Mouse (Mus musculus) ES-Bruce4 (cell line): ENCODE results near the gene Skp2. TPM values are rescaled to one million over a fixed set of nuclear protein-coding genes. Genes with fewer than 3 reads are reported as not detected.
A peak's percentile ranks its signal among the peaks of the same experiment; 100 is the strongest.

Experiments used
- H3K27ac ChIP-seq: 2 replicates; pipeline ENCODE4 v1.5.1; 2012; ENCODE audit warnings: low read length, inconsistent platforms; ENCODE audit not compliant: insufficient read depth
- H3K27me3 ChIP-seq: 2 replicates; pipeline ENCODE4 v1.6.1; 2012; ENCODE audit warnings: mild to moderate bottlenecking, low read length, inconsistent platforms; ENCODE audit not compliant: control insufficient read depth, poor library complexity, insufficient read depth, severe bottlenecking
- H3K36me3 ChIP-seq: 2 replicates; pipeline ENCODE4 v1.6.1; 2012; ENCODE audit warnings: inconsistent platforms, mild to moderate bottlenecking, low read length, moderate library complexity; ENCODE audit not compliant: control insufficient read depth, poor library complexity, insufficient read depth, severe bottlenecking
- H3K4me1 ChIP-seq: one replicate; pipeline ENCODE4 v1.8.1; 2011; ENCODE audit warnings: low read length; ENCODE audit not compliant: control insufficient read depth, insufficient read depth
- H3K4me3 ChIP-seq: 2 replicates; pipeline ENCODE4 v1.5.1; 2011; ENCODE audit warnings: low read depth, mild to moderate bottlenecking, low read length
- H3K9ac ChIP-seq: 2 replicates; pipeline ENCODE4 v1.6.1; 2012; ENCODE audit warnings: low read depth, mild to moderate bottlenecking, inconsistent platforms; ENCODE audit not compliant: poor library complexity, severe bottlenecking
- H3K9me3 ChIP-seq: replicated peaks from 2 replicates; pipeline ENCODE4 v1.6.1; 2012; ENCODE audit warnings: mild to moderate bottlenecking, low read length, inconsistent platforms; ENCODE audit not compliant: control insufficient read depth, poor library complexity, insufficient read depth, severe bottlenecking
- CTCF ChIP-seq: IDR thresholded peaks from one replicate; pipeline ENCODE4 v1.8.1; 2011; ENCODE audit warnings: low read depth, low read length
- EP300 ChIP-seq: IDR thresholded peaks from 2 replicates; pipeline ENCODE4 v1.6.1; 2011; ENCODE audit warnings: low read depth, low read length; ENCODE audit not compliant: insufficient read depth
- POLR2A ChIP-seq: IDR thresholded peaks from one replicate; pipeline ENCODE4 v1.8.1; 2011; ENCODE audit warnings: low read length; ENCODE audit not compliant: insufficient read depth
- polyA plus RNA-seq: library from polyadenylated mRNA; stranded (reverse); fragments of >200 nt; gene quantifications from 2 replicates; pipeline ENCODE4 v1.2.4, GENCODE M21; 2011; ENCODE audit warnings: low read depth; ENCODE audit not compliant: missing spikeins, insufficient read depth, insufficient read length

The Skp2 gene
- polyA plus RNA-seq, 1 experiment = 51.9 TPM

- Histone ChIP-seq H3K9me3 (0 out of 2 replicates have a peak, but pooled peaks cover 3% of the 10 kb centered on the region), H3K9ac (no peak overlapping the region), H3K36me3 (peaks cover 2% of the 10 kb centered on the region; the same call in 1 of the 2 replicates), H3K4me1 (no peaks in the 10 kb centered on the region), H3K4me3 (no peak overlapping the region), H3K27me3 (no peaks in the 10 kb centered on the region), H3K27ac (no peak overlapping the region)
- TF ChIP-seq EP300 (no peak), CTCF (no peak), POLR2A (no peak)
Observed at GRCm38 (mm10) chr15:9164125-9164524, 8.9 kb upstream of the Skp2 start.

GRCm38 (mm10) chr15:9162557-9163070, 7.4 kb upstream of the Skp2 start:
- H3K9ac ChIP-seq = no peak overlapping the region
- TF ChIP-seq EP300 (no peak), POLR2A (no peak), CTCF (no peak)

GRCm38 (mm10) chr15:9140684-9141171, 14.5 kb downstream of the Skp2 start:
- no peaks in the 10 kb centered on the region for H3K4me1 ChIP-seq
- peak overlapping the region; percentile 50 for H3K9ac ChIP-seq
- H3K27me3 ChIP-seq = no peaks in the 10 kb centered on the region
- H3K4me3 ChIP-seq = peak overlapping the region; percentile 81
- H3K27ac ChIP-seq = peak overlapping the region; percentile 73
- peaks cover 18% of the 10 kb centered on the region for H3K36me3 ChIP-seq
- H3K9me3 ChIP-seq = no peaks in the 10 kb centered on the region
- TF ChIP-seq POLR2A = no peak
- no peak for TF ChIP-seq EP300
- TF ChIP-seq CTCF = no peak

More at GRCm38 (mm10) chr15:9162557-9163070, 7.4 kb upstream of the Skp2 start:
- Histone ChIP-seq H3K9me3 (0 out of 2 replicates have a peak, but pooled peaks cover 3% of the 10 kb centered on the region), H3K4me1 (no peaks in the 10 kb centered on the region), H3K4me3 (no peak overlapping the region), H3K27ac (no peak overlapping the region), H3K36me3 (no peaks in the 10 kb centered on the region; the same call in 1 of the 2 replicates), H3K27me3 (no peaks in the 10 kb centered on the region)

- Histone ChIP-seq H3K36me3 (peaks cover 17% of the 10 kb centered on the region), H3K27me3 (no peaks in the 10 kb centered on the region), H3K4me1 (no peaks in the 10 kb centered on the region), H3K27ac (peak within 1 kb of the TSS; percentile 73), H3K9ac (peak within 1 kb of the TSS; percentile 69), H3K4me3 (peak within 1 kb of the TSS; percentile 81), H3K9me3 (no peaks in the 10 kb centered on the region)
- TF ChIP-seq EP300 (no peak), CTCF (no peak), POLR2A (peak; percentile 9)
Observed at GRCm38 (mm10) chr15:9140252-9140680, 15.0 kb downstream of the Skp2 start, which contains the start of gene Lmbrd2. Lmbrd2 (plus strand) TSS chr15:9140550.

GRCm38 (mm10) chr15:9139447-9139846, 15.8 kb downstream of the Skp2 start:
- TF ChIP-seq EP300 = no peak
- TF ChIP-seq CTCF = no peak
- TF ChIP-seq POLR2A = no peak
- Histone ChIP-seq H3K9me3 (no peaks in the 10 kb centered on the region), H3K27me3 (no peaks in the 10 kb centered on the region), H3K27ac (no peak overlapping the region), H3K4me3 (peak overlapping the region; percentile 59), H3K36me3 (peaks cover 16% of the 10 kb centered on the region), H3K4me1 (no peaks in the 10 kb centered on the region), H3K9ac (peak overlapping the region; percentile 69)

- Histone ChIP-seq H3K27me3 (no peaks in the 10 kb centered on the region), H3K36me3 (peaks cover 38% of the 10 kb centered on the region), H3K9ac (no peak overlapping the region), H3K9me3 (no peaks in the 10 kb centered on the region), H3K4me1 (no peaks in the 10 kb centered on the region), H3K4me3 (no peak overlapping the region), H3K27ac (peak overlapping the region; percentile 47; the same call in 1 of the 2 replicates)
- TF ChIP-seq POLR2A (no peak), EP300 (0 out of 2 replicates have a peak, but pooled peaks have one; percentile 28)
Observed at GRCm38 (mm10) chr15:9134891-9135507, 20.2 kb downstream of the Skp2 start.
